Mouse (Mus musculus) heart, embryonic 16.5 days (tissue): ENCODE measurements at regions not wholly inside any gene's neighbourhood (a gene's known extent, or its start where the extent isn't known, plus 50 kb on each side); places are given as distances from the start of the nearest gene placed in this dataset.
A peak's percentile ranks its signal among the peaks of the same experiment; 100 is the strongest.

ENCODE experiments used
- ATAC-seq: fragments of 200-750 bp; cut with Nextera tagmentation; replicated peaks from 2 replicates; pipeline ENCODE4 v1.8.0; 2017; ENCODE audit warnings: moderate number of reproducible peaks; ENCODE audit not compliant: insufficient read depth, low FRiP score; ENCODE audit errors: extremely low read depth
- H3K27ac ChIP-seq: fragments of 300-500 bp; sonication (generic); 2 replicates; pipeline ENCODE4 v1.5.1; 2014; ENCODE audit warnings: mild to moderate bottlenecking, low read length, control low read depth, moderate library complexity
- H3K27me3 ChIP-seq: fragments of 300-500 bp; sonication (generic); 2 replicates; pipeline ENCODE4 v1.6.1; 2014; ENCODE audit warnings: low read length, mixed read lengths; ENCODE audit not compliant: control insufficient read depth, insufficient read depth
- H3K36me3 ChIP-seq: fragments of 300-500 bp; sonication (generic); 2 replicates; pipeline ENCODE4 v1.6.1; 2014; ENCODE audit not compliant: control insufficient read depth, insufficient read depth
- H3K4me1 ChIP-seq: fragments of 300-500 bp; sonication (generic); 2 replicates; pipeline ENCODE4 v1.6.1; 2014; ENCODE audit warnings: low read length, mixed read lengths; ENCODE audit not compliant: control insufficient read depth, insufficient read depth
- H3K4me2 ChIP-seq: fragments of 300-500 bp; sonication (generic); 2 replicates; pipeline ENCODE4 v1.6.1; 2014; ENCODE audit warnings: low read depth, mild to moderate bottlenecking, control low read depth, low read length
- H3K4me3 ChIP-seq: fragments of 300-500 bp; sonication (generic); 2 replicates; pipeline ENCODE4 v1.5.1; 2014; ENCODE audit warnings: mild to moderate bottlenecking, control low read depth, low read length
- H3K9ac ChIP-seq: fragments of 300-500 bp; sonication (generic); 2 replicates; pipeline ENCODE4 v1.6.1; 2014; ENCODE audit warnings: low read length, control low read depth
- H3K9me3 ChIP-seq: fragments of 300-500 bp; sonication (generic); replicated peaks from 2 replicates; pipeline ENCODE4 v1.6.1; 2016; ENCODE audit warnings: low read length; ENCODE audit not compliant: control insufficient read depth
- WGBS: fragments of 180-500 bp; shearing (Covaris S2); extraction: QIAGEN DNeasy Blood & Tissue Kit; methylation state at CpG from one replicate; pipeline ENCODE4 v1.1.7; 2014; 5-methylcytosine and 5-hydroxymethylcytosine counted together

GRCm38 (mm10) chr9:83258476-83258875, 112.0 kb upstream of the Hmgn3 start:
- Histone ChIP-seq H3K4me3 (no peak overlapping the region), H3K27ac (no peak overlapping the region), H3K4me2 (no peak overlapping the region), H3K4me1 (peaks cover 7% of the 10 kb centered on the region), H3K9me3 (no peaks in the 10 kb centered on the region), H3K27me3 (no peaks in the 10 kb centered on the region), H3K36me3 (no peaks in the 10 kb centered on the region), H3K9ac (no peak overlapping the region)
- WGBS = 88% methylated on average over 3 of the region's 3 CpGs
- ATAC-seq = no peak

GRCm38 (mm10) chr9:83254356-83254755, 107.9 kb upstream of the Hmgn3 start:
- Histone ChIP-seq H3K9me3 (no peaks in the 10 kb centered on the region), H3K4me3 (no peak overlapping the region), H3K27me3 (no peaks in the 10 kb centered on the region), H3K9ac (no peak overlapping the region), H3K36me3 (no peaks in the 10 kb centered on the region), H3K4me1 (peaks cover 7% of the 10 kb centered on the region), H3K27ac (no peak overlapping the region), H3K4me2 (no peak overlapping the region)
- WGBS = 94% methylated on average over 6 of the region's 6 CpGs
- ATAC-seq = no peak

GRCm38 (mm10) chr9:83253789-83254188, 107.3 kb upstream of the Hmgn3 start:
- Histone ChIP-seq H3K4me3 (no peak overlapping the region), H3K9me3 (no peaks in the 10 kb centered on the region), H3K9ac (no peak overlapping the region), H3K4me1 (peaks cover 7% of the 10 kb centered on the region), H3K36me3 (no peaks in the 10 kb centered on the region), H3K27ac (no peak overlapping the region), H3K4me2 (no peak overlapping the region), H3K27me3 (no peaks in the 10 kb centered on the region)
- WGBS = 86% methylated on average over 11 of the region's 11 CpGs
- no peak for ATAC-seq

- Histone ChIP-seq H3K4me1 (peaks cover 2% of the 10 kb centered on the region; the same call in 1 of the 2 replicates), H3K4me3 (no peak overlapping the region), H3K27me3 (no peaks in the 10 kb centered on the region), H3K9me3 (no peaks in the 10 kb centered on the region), H3K4me2 (no peak overlapping the region), H3K36me3 (no peaks in the 10 kb centered on the region), H3K9ac (no peak overlapping the region), H3K27ac (no peak overlapping the region)
- WGBS = 61% methylated on average over 5 of the region's 5 CpGs
- no peak for ATAC-seq
Observed at GRCm38 (mm10) chr9:83251793-83252192, 105.3 kb upstream of the Hmgn3 start.

- Histone ChIP-seq H3K9me3 (no peaks in the 10 kb centered on the region), H3K4me2 (no peak overlapping the region), H3K27me3 (no peaks in the 10 kb centered on the region), H3K4me3 (no peak overlapping the region), H3K9ac (no peak overlapping the region), H3K4me1 (no peaks in the 10 kb centered on the region), H3K36me3 (no peaks in the 10 kb centered on the region), H3K27ac (no peak overlapping the region)
- WGBS = 90% methylated on average over 5 of the region's 5 CpGs
- no peak for ATAC-seq
Observed at GRCm38 (mm10) chr9:83249871-83250270, 103.4 kb upstream of the Hmgn3 start.

- no peak overlapping the region for H3K9ac ChIP-seq
- no peak for ATAC-seq
- no peak overlapping the region for H3K4me2 ChIP-seq
- H3K4me1 ChIP-seq = no peaks in the 10 kb centered on the region
- H3K4me3 ChIP-seq = no peak overlapping the region
- no peaks in the 10 kb centered on the region for H3K9me3 ChIP-seq
- H3K36me3 ChIP-seq = no peaks in the 10 kb centered on the region
- H3K27ac ChIP-seq = no peak overlapping the region
- 78% methylated on average over 2 of the region's 2 CpGs for WGBS
- H3K27me3 ChIP-seq = no peaks in the 10 kb centered on the region
Observed at GRCm38 (mm10) chr9:83248164-83248730, 101.8 kb upstream of the Hmgn3 start.

- Histone ChIP-seq H3K27me3 (no peaks in the 10 kb centered on the region), H3K27ac (no peak overlapping the region), H3K9ac (no peak overlapping the region), H3K36me3 (no peaks in the 10 kb centered on the region), H3K4me2 (no peak overlapping the region), H3K4me1 (no peaks in the 10 kb centered on the region), H3K9me3 (no peaks in the 10 kb centered on the region), H3K4me3 (no peak overlapping the region)
- 57% methylated on average over 12 of the region's 12 CpGs for WGBS
- ATAC-seq = 0 out of 2 replicates have a peak, but pooled peaks have one; percentile 37
Observed at GRCm38 (mm10) chr9:83247066-83247668, 100.7 kb upstream of the Hmgn3 start.

- no peak for ATAC-seq
- no peaks in the 10 kb centered on the region for H3K9me3 ChIP-seq
- no peak overlapping the region for H3K27ac ChIP-seq
- H3K4me3 ChIP-seq = no peak overlapping the region
- no peaks in the 10 kb centered on the region for H3K27me3 ChIP-seq
- H3K9ac ChIP-seq = no peak overlapping the region
- H3K4me1 ChIP-seq = no peaks in the 10 kb centered on the region
- WGBS = 85% methylated on average over 4 of the region's 4 CpGs
- no peaks in the 10 kb centered on the region for H3K36me3 ChIP-seq
- no peak overlapping the region for H3K4me2 ChIP-seq
Observed at GRCm38 (mm10) chr9:83241119-83241518, 94.6 kb upstream of the Hmgn3 start.

GRCm38 (mm10) chr9:83239097-83239496, 92.6 kb upstream of the Hmgn3 start:
- Histone ChIP-seq H3K9me3 (no peaks in the 10 kb centered on the region), H3K4me2 (no peak overlapping the region), H3K27ac (no peak overlapping the region), H3K36me3 (no peaks in the 10 kb centered on the region), H3K9ac (no peak overlapping the region), H3K27me3 (no peaks in the 10 kb centered on the region), H3K4me1 (no peaks in the 10 kb centered on the region), H3K4me3 (no peak overlapping the region)
- 77% methylated on average over 10 of the region's 10 CpGs for WGBS
- no peak for ATAC-seq
